Mouse (Mus musculus) right cerebral cortex, postnatal 25 days (tissue): Measurements from ENCODE around the gene Vwa3b.

Source experiments
- DNase-seq: peaks from one replicate; pipeline ENCODE4 v3.0.0; 2022

Vwa3b gene

GRCm38 (mm10) chr1:37130012-37130570, 103.7 kb downstream of the Vwa3b start:
- no peak for DNase-seq

GRCm38 (mm10) chr1:37131146-37131545, 104.8 kb downstream of the Vwa3b start:
- no peak for DNase-seq

- no peak for DNase-seq
Observed at GRCm38 (mm10) chr1:37132433-37132832, 106.0 kb downstream of the Vwa3b start.

- DNase-seq: no peak
Observed at GRCm38 (mm10) chr1:37145966-37146365, 119.6 kb downstream of the Vwa3b start.

GRCm38 (mm10) chr1:37149866-37150265, 123.5 kb downstream of the Vwa3b start:
- DNase-seq: no peak

GRCm38 (mm10) chr1:37151896-37152295, 125.5 kb downstream of the Vwa3b start:
- DNase-seq: no peak

- DNase-seq: no peak
Observed at GRCm38 (mm10) chr1:37166066-37166465, 139.7 kb downstream of the Vwa3b start.

- DNase-seq: no peak
Observed at GRCm38 (mm10) chr1:37167918-37168317, 141.5 kb downstream of the Vwa3b start.

- DNase-seq: peak; percentile 8
Observed at GRCm38 (mm10) chr1:37177874-37178273, 151.5 kb downstream of the Vwa3b start.

GRCm38 (mm10) chr1:37179852-37180251, 153.5 kb downstream of the Vwa3b start:
- DNase-seq: no peak

- no peak for DNase-seq
Observed at GRCm38 (mm10) chr1:37187050-37187449, 160.7 kb downstream of the Vwa3b start.

- DNase-seq: no peak
Observed at GRCm38 (mm10) chr1:37194607-37195006, 168.2 kb downstream of the Vwa3b start.

GRCm38 (mm10) chr1:37201406-37201805, 175.0 kb downstream of the Vwa3b start:
- DNase-seq: no peak

GRCm38 (mm10) chr1:37207743-37208142, 181.3 kb downstream of the Vwa3b start:
- DNase-seq: no peak

GRCm38 (mm10) chr1:37212375-37212774, 186.0 kb downstream of the Vwa3b start:
- DNase-seq: no peak

- no peak for DNase-seq
Observed at GRCm38 (mm10) chr1:37214144-37214543, 187.7 kb downstream of the Vwa3b start, which contains the start of gene Cnga3. Gene Cnga3, plus strand, starts transcription at chr1:37214434.

- no peak for DNase-seq
Observed at GRCm38 (mm10) chr1:37218386-37218785, 192.0 kb downstream of the Vwa3b start.

- DNase-seq: no peak
Observed at GRCm38 (mm10) chr1:37219593-37219992, 193.2 kb downstream of the Vwa3b start.

GRCm38 (mm10) chr1:37220134-37220907, 193.9 kb downstream of the Vwa3b start:
- DNase-seq: peak; percentile 85

- DNase-seq: no peak
Observed at GRCm38 (mm10) chr1:37222002-37222401, 195.6 kb downstream of the Vwa3b start.

- no peak for DNase-seq
Observed at GRCm38 (mm10) chr1:37230404-37230803, 204.0 kb downstream of the Vwa3b start.

GRCm38 (mm10) chr1:37231295-37231701, 204.9 kb downstream of the Vwa3b start:
- DNase-seq: peak; percentile 23
